Mouse (Mus musculus) bone marrow macrophage, adult 2 months (primary cell): ENCODE data around the gene Prkca.

ENCODE experiments used
- CTCF ChIP-seq: IDR thresholded peaks from 2 replicates; pipeline ENCODE4 v1.5.1; 2012; ENCODE audit warnings: low read depth, mild to moderate bottlenecking, low read length, moderate library complexity
- POLR2A ChIP-seq: IDR thresholded peaks from 2 replicates; pipeline ENCODE4 v1.6.1; 2012; ENCODE audit warnings: mild to moderate bottlenecking, low read depth, low read length, borderline replicate concordance

DNA sequence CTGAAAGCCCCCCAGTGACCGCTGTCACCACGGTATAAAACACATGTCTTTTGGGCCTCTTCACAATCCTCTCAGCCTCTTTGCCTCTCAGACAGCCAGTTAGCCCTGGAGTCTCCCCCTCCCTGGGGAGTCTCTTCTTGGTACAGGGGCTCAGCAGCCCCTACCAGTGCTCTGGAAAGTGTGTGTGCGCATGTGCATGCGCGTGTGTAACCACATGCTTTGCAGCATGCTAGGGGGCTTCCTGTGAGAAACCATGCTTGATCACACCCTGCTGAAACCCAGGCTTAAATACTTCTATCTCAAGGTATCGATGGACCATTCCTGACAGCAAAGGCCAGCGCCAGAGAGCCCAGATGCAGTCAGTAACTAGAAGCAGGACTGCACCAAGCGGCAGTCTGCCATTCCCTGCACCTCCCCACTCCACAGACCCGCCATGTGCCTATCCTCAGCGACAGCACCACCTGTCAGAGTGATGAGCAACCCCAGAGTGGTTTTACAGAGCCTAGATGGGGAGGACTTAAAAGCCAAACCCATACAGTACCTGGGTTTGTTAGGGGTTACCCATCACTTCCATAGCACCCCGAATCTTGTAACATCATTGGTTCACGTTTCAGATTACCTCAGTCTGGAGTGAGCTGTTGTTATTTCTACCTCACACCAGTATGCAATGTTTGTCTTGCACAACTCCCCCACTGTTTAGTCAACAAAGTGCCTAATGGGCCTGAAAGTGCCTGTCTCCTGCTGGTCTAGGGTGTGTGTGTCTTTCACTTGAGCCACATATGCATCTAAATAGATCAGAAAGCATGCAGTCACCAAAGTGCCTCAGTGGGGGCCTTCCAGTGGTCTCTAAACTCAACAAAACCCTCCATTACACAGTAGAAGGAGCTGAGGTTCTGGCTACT, 75.1 kb downstream of the Prkca start:
- TF ChIP-seq POLR2A (no peak), CTCF (no peak)
